ENCODE assay signal across 27 mouse cellular contexts in genomic region chr5:110437632-110438261, GRCm38 (mm10).
"Had no signal": no experiment of that assay in that cellular context is flagged by ENCODE, and none has a peak within 500 bp of the region (broad histone marks: within the 10 kb centered on the region; RNA-seq: fewer than 3 reads in every experiment).

No protein-coding gene starts in this region.

- H3K4me2 ChIP-seq: heart, embryonic 11.5 days; heart, embryonic 13.5 days; heart, embryonic 15.5 days; hindbrain, embryonic 13.5 days; hindbrain, embryonic 15.5 days; kidney, embryonic 15.5 days; limb, embryonic 12.5 days; liver, embryonic 12.5 days had no signal

- H3K4me3 ChIP-seq: heart, adult 2 months; heart, embryonic 13.5 days; heart, embryonic 15.5 days; hindbrain, embryonic 13.5 days; hindbrain, embryonic 15.5 days; kidney, embryonic 15.5 days; layer of hippocampus, adult 2 months; left cerebral cortex, adult 2 months; limb, embryonic 10.5 days; limb, embryonic 12.5 days; liver, embryonic 12.5 days had no signal

- H3K36me3 ChIP-seq: heart, embryonic 15.5 days; hindbrain, embryonic 15.5 days had no signal

- H3K27me3 ChIP-seq: heart, embryonic 13.5 days; heart, embryonic 15.5 days; hindbrain, embryonic 13.5 days; hindbrain, embryonic 15.5 days; kidney, embryonic 15.5 days; limb, embryonic 12.5 days; liver, embryonic 12.5 days had no signal

- ATAC-seq: hindbrain, postnatal 0 days; intestine, embryonic 16.5 days; liver, embryonic 12.5 days had no signal

- H3K9me3 ChIP-seq: heart, embryonic 13.5 days; heart, embryonic 15.5 days; hindbrain, embryonic 13.5 days; hindbrain, embryonic 15.5 days; kidney, embryonic 15.5 days; limb, embryonic 10.5 days; limb, embryonic 12.5 days; liver, embryonic 12.5 days had no signal

- H3K9ac ChIP-seq: heart, embryonic 13.5 days; heart, embryonic 15.5 days; hindbrain, embryonic 13.5 days; hindbrain, embryonic 15.5 days; kidney, embryonic 15.5 days; limb, embryonic 12.5 days; liver, embryonic 12.5 days; liver, embryonic 14.5 days had no signal

- H3K27ac ChIP-seq: heart, adult 2 months; heart, embryonic 13.5 days; heart, embryonic 15.5 days; hindbrain, embryonic 13.5 days; hindbrain, embryonic 15.5 days; hindbrain, postnatal 0 days; kidney, embryonic 15.5 days; kidney, postnatal 0 days; layer of hippocampus, adult 2 months; left cerebral cortex, adult 2 months; limb, embryonic 10.5 days; limb, embryonic 12.5 days; liver, embryonic 12.5 days; liver, embryonic 14.5 days had no signal

- DNase-seq: gastrocnemius, postnatal 14 days; gastrocnemius, postnatal 36 days; heart, adult 11 months; heart, adult 2 months; heart, postnatal 14 days; heart, postnatal 36 days; kidney, adult 11 months; kidney, adult 2 months; kidney, adult 9 months; kidney, postnatal 25 days; kidney, postnatal 4 days; liver had no signal
